Mouse (Mus musculus) small intestine, adult 2 months (tissue): ENCODE results near the gene Cep170. TPM values are rescaled to one million over a fixed set of nuclear protein-coding genes. Genes with fewer than 3 reads are reported as not detected.

Source experiments
- H3K27ac ChIP-seq: fragments of 200-500 bp; 2 replicates; pipeline ENCODE4 v1.5.1; 2012; ENCODE audit warnings: low read depth, low read length, control low read depth, inconsistent platforms; ENCODE audit not compliant: insufficient read depth
- H3K27me3 ChIP-seq: fragments of 200-500 bp; 2 replicates; pipeline ENCODE4 v1.6.1; 2012; ENCODE audit warnings: mild to moderate bottlenecking, moderate library complexity, low read length, inconsistent platforms; ENCODE audit not compliant: control insufficient read depth, insufficient read depth
- H3K36me3 ChIP-seq: fragments of 200-500 bp; 2 replicates; pipeline ENCODE4 v1.6.1; 2012; ENCODE audit warnings: mild to moderate bottlenecking, low read length, control low read depth, inconsistent platforms; ENCODE audit not compliant: control insufficient read depth, insufficient read depth
- H3K4me1 ChIP-seq: fragments of 200-500 bp; 2 replicates; pipeline ENCODE4 v1.6.1; 2012; ENCODE audit warnings: low read length, inconsistent platforms, mixed read lengths; ENCODE audit not compliant: control insufficient read depth, insufficient read depth, insufficient read length
- H3K4me3 ChIP-seq: fragments of 200-500 bp; 2 replicates; pipeline ENCODE4 v1.5.1; 2012; ENCODE audit warnings: low read depth, mild to moderate bottlenecking, control low read depth, inconsistent platforms, low read length, moderate library complexity
- CTCF ChIP-seq: fragments of 200-500 bp; IDR thresholded peaks from 2 replicates; pipeline ENCODE4 v1.5.1; 2012; ENCODE audit warnings: low read depth, mild to moderate bottlenecking, control low read depth, inconsistent platforms, low read length, moderate library complexity, mixed read lengths; ENCODE audit not compliant: insufficient replicate concordance, insufficient read length; ENCODE audit errors: extremely low read depth
- POLR2A ChIP-seq: fragments of 200-500 bp; IDR thresholded peaks from 2 replicates; pipeline ENCODE4 v1.6.1; 2012; ENCODE audit warnings: low read depth, mild to moderate bottlenecking, control low read depth, inconsistent platforms, low read length, moderate library complexity
- WGBS: fragments of 180-500 bp; shearing (Covaris S2); methylation state at CpG from one replicate; pipeline ENCODE4 v1.1.7; 2018; 5-methylcytosine and 5-hydroxymethylcytosine counted together
- polyA plus RNA-seq: library from polyadenylated mRNA; depleted of rRNA; stranded (reverse); fragments of >200 nt; gene quantifications from 2 replicates; pipeline ENCODE4 v1.2.3, GENCODE M21; 2012

Gene Cep170
- polyA plus RNA-seq, 1 experiment = 0.66 TPM

DNA sequence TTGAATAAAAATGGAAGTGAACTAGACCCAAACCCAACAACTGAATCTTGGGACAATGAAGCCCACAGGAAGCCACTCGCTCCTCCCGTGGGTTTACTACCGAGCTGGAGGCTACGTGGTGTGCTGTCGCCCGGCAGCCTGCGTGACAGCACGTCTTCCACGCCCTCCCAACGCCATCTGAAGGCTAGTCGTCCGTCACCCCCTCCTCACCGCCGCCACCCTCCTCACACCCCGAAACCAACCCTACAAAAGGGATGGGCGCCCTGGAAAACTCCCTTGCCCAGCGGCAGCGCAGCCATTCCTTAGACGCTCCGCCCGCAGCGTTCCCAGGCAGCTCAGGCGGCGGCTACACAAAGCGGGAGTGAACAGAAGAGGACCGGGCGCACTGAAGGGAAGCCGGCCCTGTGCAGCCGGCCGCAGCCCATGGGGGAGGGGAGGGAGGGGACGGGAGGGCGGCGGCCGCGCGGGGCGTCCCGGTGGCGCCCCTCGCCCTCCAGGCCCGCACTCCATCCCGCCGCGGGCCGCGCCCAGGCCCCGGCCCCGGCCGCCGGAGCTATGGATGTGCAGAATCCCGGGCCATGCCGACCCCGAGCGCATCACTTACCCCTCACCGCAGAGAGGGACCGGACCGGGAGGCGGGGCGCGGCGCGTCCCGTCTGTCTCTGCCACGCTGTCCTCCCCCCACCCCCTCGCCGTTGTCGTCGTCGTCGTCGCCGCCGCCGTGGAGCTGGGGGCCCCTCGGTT is 403 bp downstream of the Cep170 start:
- peak overlapping the region; percentile 91 for H3K27ac ChIP-seq
- H3K4me1 ChIP-seq = peaks cover 8% of the 10 kb centered on the region
- WGBS = under 1% methylated on average over 73 of the region's 75 CpGs
- no peaks in the 10 kb centered on the region for H3K36me3 ChIP-seq
- H3K4me3 ChIP-seq = peak overlapping the region; percentile 77
- no peak for TF ChIP-seq CTCF
- TF ChIP-seq POLR2A = peak; percentile 40
- H3K27me3 ChIP-seq = 0 out of 2 replicates have a peak, but pooled peaks cover 3% of the 10 kb centered on the region

DNA sequence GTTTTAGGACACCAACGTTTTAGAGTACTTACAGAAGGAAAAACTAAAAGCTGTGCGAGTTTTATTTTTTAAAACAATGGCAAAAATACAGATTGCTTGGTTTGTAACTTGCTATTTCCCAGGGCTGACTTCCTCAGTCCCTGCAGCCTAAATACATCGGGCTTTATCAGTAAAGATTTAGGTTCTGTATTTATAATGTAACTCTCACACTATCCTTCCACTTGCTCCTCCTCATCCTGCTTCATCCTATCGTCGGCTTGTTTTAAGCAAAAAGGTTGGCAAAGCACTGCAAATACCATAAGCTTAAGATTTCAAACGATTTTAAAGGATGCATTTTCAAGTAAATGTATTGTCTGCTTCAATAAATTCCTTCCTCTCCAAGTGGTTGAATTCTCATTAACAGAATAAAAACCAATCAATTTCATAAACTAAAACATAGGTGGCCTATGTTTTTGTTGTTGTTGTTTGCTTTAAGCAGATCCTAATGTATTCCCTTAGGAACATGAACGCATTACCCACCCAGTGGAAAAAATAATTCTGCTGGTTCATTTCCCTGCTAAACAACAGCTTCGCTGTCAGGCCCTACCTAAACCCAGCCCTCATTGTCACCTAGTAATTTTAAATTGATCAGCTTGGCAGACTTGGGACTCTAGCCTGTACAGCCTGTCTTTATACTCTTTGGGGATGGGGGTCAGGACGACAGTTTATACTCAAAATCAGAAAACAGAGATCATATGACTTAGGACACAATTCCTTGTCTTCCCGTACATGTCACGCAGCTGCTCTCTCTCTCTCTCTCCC is 1.2 kb downstream of the Cep170 start:
- no peaks in the 10 kb centered on the region for H3K36me3 ChIP-seq
- WGBS = 25% methylated on average over 11 of the region's 11 CpGs
- 0 out of 2 replicates have a peak, but pooled peaks cover 3% of the 10 kb centered on the region for H3K27me3 ChIP-seq
- peak overlapping the region; percentile 77 for H3K4me3 ChIP-seq
- peaks cover 2% of the 10 kb centered on the region; the same call in 1 of the 2 replicates for H3K4me1 ChIP-seq
- H3K27ac ChIP-seq = peak overlapping the region; percentile 68
- no peak for TF ChIP-seq CTCF
- no peak for TF ChIP-seq POLR2A

GRCm38 (mm10) chr1:176811892-176812291 is 2.0 kb downstream of the Cep170 start:
- no peak overlapping the region for H3K4me3 ChIP-seq
- WGBS = 62% methylated on average over 3 of the region's 3 CpGs
- H3K27me3 ChIP-seq = 0 out of 2 replicates have a peak, but pooled peaks cover 3% of the 10 kb centered on the region
- H3K4me1 ChIP-seq = 0 out of 2 replicates have a peak, but pooled peaks cover 2% of the 10 kb centered on the region
- TF ChIP-seq POLR2A (no peak), CTCF (no peak)
- H3K27ac ChIP-seq = no peak overlapping the region
- no peaks in the 10 kb centered on the region for H3K36me3 ChIP-seq

DNA sequence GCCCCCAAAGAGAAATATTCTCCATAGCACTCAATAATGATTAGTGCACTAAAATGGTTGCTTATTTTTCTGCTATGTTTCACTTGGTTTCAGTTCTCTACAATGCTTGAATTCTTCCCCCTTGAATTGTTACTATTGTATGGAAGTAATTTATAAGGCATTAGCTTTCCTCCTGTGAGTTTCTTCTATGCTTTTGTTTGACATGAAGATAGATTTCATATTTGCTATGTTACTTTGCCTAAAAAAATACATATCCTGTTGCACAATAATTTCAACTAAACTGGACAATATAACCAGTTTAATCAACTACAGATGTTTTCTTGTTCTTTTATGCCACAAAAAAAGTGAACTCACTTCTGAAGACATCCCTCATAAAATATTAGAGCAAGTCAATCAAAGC is 3.7 kb downstream of the Cep170 start:
- Histone ChIP-seq H3K27me3 (0 out of 2 replicates have a peak, but pooled peaks cover 3% of the 10 kb centered on the region), H3K4me1 (0 out of 2 replicates have a peak, but pooled peaks cover 2% of the 10 kb centered on the region), H3K27ac (no peak overlapping the region), H3K4me3 (no peak overlapping the region), H3K36me3 (no peaks in the 10 kb centered on the region)
- TF ChIP-seq POLR2A = no peak
- no peak for TF ChIP-seq CTCF

DNA sequence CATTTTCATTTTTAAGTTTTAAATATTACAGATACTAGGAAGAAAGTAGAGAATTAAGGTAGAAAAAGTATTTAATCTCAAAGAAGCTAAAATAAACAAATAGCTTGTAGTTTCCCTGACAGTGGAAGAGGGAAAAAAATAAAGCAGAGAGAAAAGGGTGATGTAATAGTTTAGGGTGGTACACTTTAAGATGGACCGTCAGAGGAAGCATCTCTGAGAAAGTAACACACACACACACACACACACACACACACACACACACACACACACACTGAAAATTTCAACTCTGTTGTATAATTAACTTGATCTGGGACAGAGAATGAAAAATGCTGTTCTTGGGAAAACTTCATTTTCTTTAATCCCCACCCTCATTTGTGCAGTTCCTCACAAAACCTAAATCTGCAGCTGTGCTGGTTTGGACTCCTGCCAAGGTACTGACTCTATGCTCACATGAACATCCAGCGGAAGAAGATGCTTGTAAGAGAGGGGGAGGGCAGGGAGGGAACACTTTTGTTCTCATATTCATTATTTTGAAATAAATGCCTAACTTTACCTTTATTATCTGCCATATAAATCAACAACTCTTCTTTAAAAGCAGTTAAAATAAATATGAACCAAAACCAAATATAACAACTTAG is 13.0 kb downstream of the Cep170 start:
- TF ChIP-seq POLR2A (no peak), CTCF (no peak)
- no peak overlapping the region for H3K27ac ChIP-seq
- no peak overlapping the region for H3K4me3 ChIP-seq
- H3K27me3 ChIP-seq = no peaks in the 10 kb centered on the region
- 10% methylated on average over 2 of the region's 2 CpGs for WGBS
- H3K36me3 ChIP-seq = no peaks in the 10 kb centered on the region
- H3K4me1 ChIP-seq = no peaks in the 10 kb centered on the region

DNA sequence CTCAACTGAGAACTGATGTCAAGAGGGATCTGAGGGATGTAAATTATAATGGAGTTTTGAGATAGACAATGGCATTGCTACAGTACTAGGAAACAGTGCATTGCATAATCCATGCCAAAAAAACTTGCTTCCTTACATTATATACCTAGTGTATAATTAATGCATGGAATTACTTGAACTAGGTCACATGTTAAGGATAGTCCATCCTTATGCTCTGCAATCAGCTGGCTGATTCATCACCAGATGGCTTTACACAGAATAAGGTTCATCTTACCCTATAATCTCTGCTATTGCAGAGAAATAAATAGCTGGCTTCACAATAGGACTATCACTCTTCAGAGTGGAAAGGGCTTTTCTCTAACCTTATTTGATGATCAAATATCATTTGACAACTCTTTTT is 15.2 kb downstream of the Cep170 start:
- TF ChIP-seq POLR2A (no peak), CTCF (no peak)
- H3K27me3 ChIP-seq = no peaks in the 10 kb centered on the region
- H3K4me3 ChIP-seq = no peak overlapping the region
- H3K27ac ChIP-seq = no peak overlapping the region
- H3K4me1 ChIP-seq = no peaks in the 10 kb centered on the region
- H3K36me3 ChIP-seq = no peaks in the 10 kb centered on the region
